Mouse (Mus musculus) olfactory bulb, adult 2 months (tissue): Measurements from ENCODE around the gene Rab34. TPM values are rescaled to one million over a fixed set of nuclear protein-coding genes. Genes with fewer than 3 reads are reported as not detected.

ENCODE experiments used
- H3K27ac ChIP-seq: fragments of 200-500 bp; 2 replicates; pipeline ENCODE4 v1.5.1; 2012; ENCODE audit warnings: low read depth, low read length; ENCODE audit not compliant: insufficient read depth
- H3K4me1 ChIP-seq: fragments of 200-500 bp; 2 replicates; pipeline ENCODE4 v1.6.1; 2012; ENCODE audit warnings: low read length; ENCODE audit not compliant: control insufficient read depth, insufficient read depth
- H3K4me3 ChIP-seq: fragments of 200-500 bp; 2 replicates; pipeline ENCODE4 v1.5.1; 2012; ENCODE audit warnings: mild to moderate bottlenecking, low read depth, low read length, moderate library complexity; ENCODE audit not compliant: insufficient read depth
- CTCF ChIP-seq: fragments of 200-500 bp; IDR thresholded peaks from 2 replicates; pipeline ENCODE4 v1.5.1; 2012; ENCODE audit warnings: low read depth, mild to moderate bottlenecking, low read length, moderate library complexity; ENCODE audit not compliant: insufficient read depth
- POLR2A ChIP-seq: fragments of 200-500 bp; IDR thresholded peaks from 2 replicates; pipeline ENCODE4 v1.6.1; 2012; ENCODE audit warnings: mild to moderate bottlenecking, low read depth, low read length, moderate library complexity; ENCODE audit not compliant: insufficient read depth
- WGBS: fragments of 180-500 bp; shearing (Covaris S2); methylation state at CpG from one replicate; pipeline ENCODE4 v1.1.7; 2018; 5-methylcytosine and 5-hydroxymethylcytosine counted together
- polyA plus RNA-seq: library from polyadenylated mRNA; stranded (reverse); fragments of >200 nt; gene quantifications from 2 replicates; pipeline ENCODE4 v1.2.4, GENCODE M21; 2012; ENCODE audit warnings: low replicate concordance; ENCODE audit not compliant: missing spikeins, insufficient read depth, insufficient read length

Gene Rab34
- polyA plus RNA-seq, 1 experiment: not detected

GRCm38 (mm10) chr11:78155674-78156073 is 32.6 kb upstream of the Rab34 start:
- peaks cover 26% of the 10 kb centered on the region for H3K4me1 ChIP-seq
- TF ChIP-seq POLR2A (no peak), CTCF (no peak)
- WGBS: 71% methylated on average over 5 of the region's 5 CpGs
- no peak overlapping the region for H3K27ac ChIP-seq
- H3K4me3 ChIP-seq: no peak overlapping the region

- 68% methylated on average over 6 of the region's 6 CpGs for WGBS
- H3K27ac ChIP-seq: no peak overlapping the region
- peaks cover 26% of the 10 kb centered on the region for H3K4me1 ChIP-seq
- H3K4me3 ChIP-seq: no peak overlapping the region
- no peak for TF ChIP-seq POLR2A
- no peak for TF ChIP-seq CTCF
Measured at GRCm38 (mm10) chr11:78156156-78156699, 32.0 kb upstream of the Rab34 start.

GRCm38 (mm10) chr11:78159096-78159495 is 29.1 kb upstream of the Rab34 start:
- Histone ChIP-seq H3K4me1 (peaks cover 25% of the 10 kb centered on the region), H3K4me3 (no peak overlapping the region), H3K27ac (no peak overlapping the region)
- TF ChIP-seq CTCF (peak; percentile 57), POLR2A (no peak)
- WGBS: 19% methylated on average over 2 of the region's 2 CpGs

GRCm38 (mm10) chr11:78159557-78159956 is 28.7 kb upstream of the Rab34 start:
- WGBS: 81% methylated on average over 7 of the region's 7 CpGs
- TF ChIP-seq POLR2A (no peak), CTCF (no peak)
- Histone ChIP-seq H3K4me1 (peaks cover 25% of the 10 kb centered on the region), H3K27ac (no peak overlapping the region), H3K4me3 (no peak overlapping the region)

GRCm38 (mm10) chr11:78160171-78160570 is 28.1 kb upstream of the Rab34 start:
- TF ChIP-seq CTCF (no peak), POLR2A (no peak)
- Histone ChIP-seq H3K4me3 (no peak overlapping the region), H3K4me1 (peaks cover 29% of the 10 kb centered on the region), H3K27ac (no peak overlapping the region)
- 90% methylated on average over 18 of the region's 18 CpGs for WGBS

GRCm38 (mm10) chr11:78160675-78161074 is 27.6 kb upstream of the Rab34 start:
- WGBS: 83% methylated on average over 3 of the region's 3 CpGs

GRCm38 (mm10) chr11:78161169-78161568 is 27.1 kb upstream of the Rab34 start:
- Histone ChIP-seq H3K4me3 (no peak overlapping the region), H3K27ac (no peak overlapping the region), H3K4me1 (peaks cover 35% of the 10 kb centered on the region)
- 89% methylated on average over 14 of the region's 14 CpGs for WGBS
- TF ChIP-seq POLR2A: no peak
- no peak for TF ChIP-seq CTCF

More at GRCm38 (mm10) chr11:78160675-78161074, 27.6 kb upstream of the Rab34 start:
- TF ChIP-seq POLR2A (no peak), CTCF (no peak)
- no peak overlapping the region for H3K4me3 ChIP-seq
- H3K4me1 ChIP-seq: peaks cover 32% of the 10 kb centered on the region
- H3K27ac ChIP-seq: no peak overlapping the region

GRCm38 (mm10) chr11:78161968-78162367 is 26.3 kb upstream of the Rab34 start:
- TF ChIP-seq CTCF: no peak
- TF ChIP-seq POLR2A: no peak
- H3K27ac ChIP-seq: no peak overlapping the region

GRCm38 (mm10) chr11:78162504-78162903 is 25.7 kb upstream of the Rab34 start:
- TF ChIP-seq CTCF (no peak), POLR2A (no peak)
- Histone ChIP-seq H3K4me1 (peaks cover 35% of the 10 kb centered on the region), H3K27ac (no peak overlapping the region), H3K4me3 (no peak overlapping the region)
- WGBS: 34% methylated on average over 6 of the region's 6 CpGs

More at GRCm38 (mm10) chr11:78161968-78162367, 26.3 kb upstream of the Rab34 start:
- 33% methylated on average over 4 of the region's 4 CpGs for WGBS
- no peak overlapping the region for H3K4me3 ChIP-seq
- peaks cover 35% of the 10 kb centered on the region for H3K4me1 ChIP-seq
